Mouse (Mus musculus) ES-E14 (cell line): Measurements from ENCODE around the gene Ccr10. TPM values are rescaled to one million over a fixed set of nuclear protein-coding genes. Genes with fewer than 3 reads are reported as not detected.

Source experiments
- DNase-seq: peaks from one replicate; pipeline ENCODE4 v3.0.0-alpha.2; 2013; ENCODE audit warnings: low read depth, low spot score
- H3K27ac ChIP-seq: 2 replicates; pipeline ENCODE4 v1.5.1; 2012; ENCODE audit warnings: low read depth, mild to moderate bottlenecking, low read length, moderate library complexity, mixed read lengths; ENCODE audit not compliant: poor library complexity, insufficient read depth, severe bottlenecking
- H3K36me3 ChIP-seq: 2 replicates; pipeline ENCODE4 v1.6.1; 2012; ENCODE audit warnings: mild to moderate bottlenecking, low read length, moderate library complexity, mixed read lengths; ENCODE audit not compliant: control insufficient read depth, poor library complexity, insufficient read depth, severe bottlenecking
- H3K4me1 ChIP-seq, 2 experiments: fragments of 150-350 bp in 1 of 2; sonication (generic) in 1 of 2; 2 replicates each; pipeline ENCODE4 v1.6.1; 2012; ENCODE audit warnings: low read length in 2 of 2, mild to moderate bottlenecking in 1 of 2, mixed read lengths in 1 of 2; ENCODE audit not compliant: control insufficient read depth in 2 of 2, insufficient read depth in 2 of 2, poor library complexity in 1 of 2
- H3K4me3 ChIP-seq, 2 experiments: fragments of 150-350 bp in 1 of 2; sonication (generic) in 1 of 2; 2 replicates each; pipeline ENCODE4 v1.5.1; 2012; ENCODE audit warnings: low read length in 2 of 2, low read depth in 1 of 2, mild to moderate bottlenecking in 1 of 2, mixed read lengths in 1 of 2; ENCODE audit not compliant: insufficient read depth in 1 of 2, poor library complexity in 1 of 2, severe bottlenecking in 1 of 2
- H3K9ac ChIP-seq: 2 replicates; pipeline ENCODE4 v1.6.1; 2012; ENCODE audit warnings: low read depth, mild to moderate bottlenecking, low read length, mixed read lengths; ENCODE audit not compliant: poor library complexity, insufficient read depth, severe bottlenecking
- H3K9me3 ChIP-seq: fragments of 150-350 bp; sonication (generic); 2 replicates; pipeline ENCODE4 v1.6.1; 2012; ENCODE audit warnings: low read depth, mild to moderate bottlenecking, low read length; ENCODE audit not compliant: control insufficient read depth, insufficient read depth
- CHD2 ChIP-seq: IDR thresholded peaks from 2 replicates; pipeline ENCODE4 v1.6.1; 2014; ENCODE audit warnings: mild to moderate bottlenecking, low read depth, low read length, inconsistent platforms
- HCFC1 ChIP-seq: IDR thresholded peaks from 2 replicates; pipeline ENCODE4 v1.6.1; 2012; ENCODE audit warnings: low read length, inconsistent platforms, borderline replicate concordance; ENCODE audit not compliant: insufficient read depth
- MAFK ChIP-seq: IDR thresholded peaks from 2 replicates; pipeline ENCODE4 v1.6.1; 2014; ENCODE audit warnings: mild to moderate bottlenecking, low read depth, low read length, inconsistent platforms; ENCODE audit not compliant: insufficient read depth
- ZC3H11A ChIP-seq: IDR thresholded peaks from 2 replicates; pipeline ENCODE4 v1.6.1; 2012; ENCODE audit warnings: low read depth, mild to moderate bottlenecking, inconsistent platforms, low read length, borderline replicate concordance
- ZNF384 ChIP-seq: IDR thresholded peaks from 2 replicates; pipeline ENCODE4 v1.6.1; 2012; ENCODE audit warnings: low read depth, low read length, inconsistent platforms
- in situ Hi-C, 2 experiments: fragments of 600-800 bp; cut with MboI; formaldehyde crosslinking; loops; one replicate each; pipeline ENCODE4 v1.15.1; 2025; ENCODE audit warnings: low sequenced_read_pairs in 2 of 2, inconsistent platforms in 1 of 2; ENCODE audit not compliant: unreplicated experiment in 2 of 2
- total RNA-seq: library from RNA; depleted of rRNA; stranded (reverse); fragments of 300-350 nt; gene quantifications from 2 replicates; pipeline ENCODE4 v1.2.3, GENCODE M21; 2012

Ccr10 gene
- total RNA-seq, 1 experiment, result 0.31 TPM

- TF ChIP-seq ZNF384 (no peak), ZC3H11A (no peak), MAFK (no peak), HCFC1 (no peak), CHD2 (no peak)
- H3K27ac ChIP-seq, result no peak overlapping the region
- no peak for DNase-seq
- no peak overlapping the region for H3K9ac ChIP-seq
- peak overlapping the region; percentile 43 to 46; a peak in 2 of 4 replicates for H3K4me3 ChIP-seq
- peaks cover 0 to 10% of the 10 kb centered on the region in 2 experiments; a peak in 2 of 4 replicates for H3K4me1 ChIP-seq
- no peaks in the 10 kb centered on the region for H3K9me3 ChIP-seq
- in situ Hi-C loops, result no loop called here
- peaks cover 2% of the 10 kb centered on the region; the same call in 1 of the 2 replicates for H3K36me3 ChIP-seq
Observed at GRCm38 (mm10) chr11:101164677-101165580, 10.3 kb downstream of the Ccr10 start.

DNA sequence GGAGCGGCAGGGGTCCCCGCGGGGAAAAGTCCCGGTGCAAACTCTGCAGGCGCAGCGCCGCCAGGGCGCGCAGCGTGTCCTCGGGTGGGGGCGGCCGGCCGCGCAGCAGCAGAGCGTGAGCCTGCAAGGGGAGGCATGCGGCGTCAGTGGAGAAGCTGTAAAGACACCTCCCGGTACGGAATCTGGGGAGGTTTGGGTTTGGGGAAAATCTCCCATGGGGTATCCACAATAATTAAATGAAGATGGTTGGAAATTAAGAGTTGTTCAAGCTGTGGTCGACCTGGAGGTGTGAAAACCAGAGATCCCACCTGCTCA, 10.9 kb downstream of the Ccr10 start:
- no peaks in the 10 kb centered on the region for H3K9me3 ChIP-seq
- peak overlapping the region; percentile 43 to 46; a peak in 3 of 4 replicates for H3K4me3 ChIP-seq
- H3K27ac ChIP-seq, result no peak overlapping the region
- H3K9ac ChIP-seq, result no peak overlapping the region
- H3K4me1 ChIP-seq, result peaks cover 0 to 10% of the 10 kb centered on the region in 2 experiments; a peak in 2 of 4 replicates
- TF ChIP-seq HCFC1 (no peak), MAFK (no peak), ZNF384 (no peak), CHD2 (no peak), ZC3H11A (no peak)
- in situ Hi-C loops, result no loop called here
- no peak for DNase-seq
- H3K36me3 ChIP-seq, result peaks cover 2% of the 10 kb centered on the region; the same call in 1 of the 2 replicates

- TF ChIP-seq ZC3H11A, result no peak
- TF ChIP-seq ZNF384, result no peak
- no peak for TF ChIP-seq MAFK
- TF ChIP-seq HCFC1, result no peak
- TF ChIP-seq CHD2, result no peak
- no peak overlapping the region for H3K27ac ChIP-seq
Observed at GRCm38 (mm10) chr11:101163476-101164350, 11.5 kb downstream of the Ccr10 start.

GRCm38 (mm10) chr11:101162772-101163171, 12.5 kb downstream of the Ccr10 start:
- no peak overlapping the region for H3K4me3 ChIP-seq
- H3K9me3 ChIP-seq, result no peaks in the 10 kb centered on the region
- in situ Hi-C loops, result no loop called here
- no peak overlapping the region for H3K27ac ChIP-seq
- H3K9ac ChIP-seq, result no peak overlapping the region
- peaks cover 0 to 10% of the 10 kb centered on the region in 2 experiments; a peak in 2 of 4 replicates for H3K4me1 ChIP-seq
- H3K36me3 ChIP-seq, result peaks cover 2% of the 10 kb centered on the region; the same call in 1 of the 2 replicates
- TF ChIP-seq CHD2 (no peak), HCFC1 (no peak), ZC3H11A (no peak), ZNF384 (no peak), MAFK (no peak)
- no peak for DNase-seq

More at GRCm38 (mm10) chr11:101163476-101164350, 11.5 kb downstream of the Ccr10 start:
- in situ Hi-C loops, result no loop called here
- DNase-seq, result no peak
- Histone ChIP-seq H3K4me1 (peaks cover 0 to 10% of the 10 kb centered on the region in 2 experiments; a peak in 2 of 4 replicates), H3K9me3 (no peaks in the 10 kb centered on the region), H3K4me3 (peak overlapping the region; percentile 43 to 46; a peak in 3 of 4 replicates), H3K9ac (no peak overlapping the region), H3K36me3 (peaks cover 2% of the 10 kb centered on the region; the same call in 1 of the 2 replicates)
